ENCODE assay signal across 8 mouse cellular contexts in the genomic region with DNA sequence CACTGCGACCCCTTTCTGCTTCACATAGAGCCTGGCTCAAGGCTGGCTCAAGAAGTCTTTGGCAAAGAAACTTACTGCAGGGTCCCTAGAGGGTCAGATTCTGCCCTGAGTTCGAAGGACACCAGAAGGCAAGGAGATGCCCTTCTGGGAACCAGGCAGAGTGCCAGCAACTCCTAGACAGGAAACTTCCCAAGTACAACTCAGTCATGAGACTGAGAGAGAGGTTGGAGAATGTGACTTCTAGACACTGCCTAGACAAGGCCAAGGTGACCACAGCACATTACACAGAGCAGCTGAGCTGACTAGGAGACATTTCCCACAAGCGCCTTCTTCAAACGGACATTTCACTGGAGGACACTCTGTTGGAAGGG. TPM values are rescaled to one million over a fixed set of nuclear protein-coding genes. Genes with fewer than 3 reads are reported as not detected.
DNase-seq lines count a peak whose midpoint lies in the region; ATAC-seq and TF ChIP-seq lines count a peak whose summit lies in the region.

No protein-coding gene starts in this region.

- ATAC-seq in embryonic facial prominence, embryonic 14.5 days (ENCODE audit: low read depth): no peak
- 0 out of 2 replicates have a peak, but pooled peaks have one; percentile 5 for ATAC-seq in kidney, embryonic 16.5 days (ENCODE audit: low FRiP score, low TSS enrichment)
- ATAC-seq in midbrain, postnatal 0 days (ENCODE audit: low FRiP score): no peak
- ATAC-seq in erythroid progenitor cell, adult 5-6 weeks (replicated peaks; ENCODE audit: low FRiP score, poor library complexity, severe bottlenecking): no peak

- WGBS in embryonic facial prominence, embryonic 14.5 days: 71% methylated on average over 4 of the region's 4 CpGs
- WGBS in kidney, embryonic 16.5 days: 66% methylated on average over 4 of the region's 4 CpGs
- WGBS in midbrain, postnatal 0 days: 63% methylated on average over 4 of the region's 4 CpGs

- no peak for TF ChIP-seq CTCF in midbrain, postnatal 0 days (IDR thresholded peaks at IDR 0.05)

- H3K9me3 ChIP-seq in embryonic facial prominence, embryonic 14.5 days (ENCODE audit: control insufficient read depth, low read length): no peaks in the 10 kb centered on the region
- H3K9me3 ChIP-seq in kidney, embryonic 16.5 days (ENCODE audit: low read length): no peaks in the 10 kb centered on the region
- no peaks in the 10 kb centered on the region for H3K9me3 ChIP-seq in midbrain, postnatal 0 days (ENCODE audit: low read length)

- H3K4me2 ChIP-seq in embryonic facial prominence, embryonic 14.5 days (ENCODE audit: low read depth, low read length): peak overlapping the region; percentile 75
- H3K4me2 ChIP-seq in kidney, embryonic 16.5 days (replicated peaks; ENCODE audit: low read depth, low read length): no peak overlapping the region
- H3K4me2 ChIP-seq in midbrain, postnatal 0 days (ENCODE audit: low read depth, low read length, poor library complexity, severe bottlenecking): peak overlapping the region; percentile 96

- H3K4me3 ChIP-seq in embryonic facial prominence, embryonic 14.5 days (ENCODE audit: low read depth, low read length): no peak overlapping the region
- H3K4me3 ChIP-seq in kidney, embryonic 16.5 days (ENCODE audit: low read length): no peak overlapping the region
- peak overlapping the region; percentile 77 for H3K4me3 ChIP-seq in midbrain, postnatal 0 days (ENCODE audit: low read depth, low read length)

- 0 out of 2 replicates have a peak, but pooled peaks cover 4% of the 10 kb centered on the region for H3K4me1 ChIP-seq in embryonic facial prominence, embryonic 14.5 days (ENCODE audit: control insufficient read depth, insufficient read depth, low read length)
- H3K4me1 ChIP-seq in kidney, embryonic 16.5 days (ENCODE audit: insufficient read depth, low read length): peaks cover 4% of the 10 kb centered on the region; the same call in 1 of the 2 replicates
- H3K4me1 ChIP-seq in midbrain, postnatal 0 days (ENCODE audit: insufficient read depth, low read length): no peaks in the 10 kb centered on the region

- no peaks in the 10 kb centered on the region for H3K36me3 ChIP-seq in embryonic facial prominence, embryonic 14.5 days (ENCODE audit: control insufficient read depth, insufficient read depth, low read length)
- H3K36me3 ChIP-seq in kidney, embryonic 16.5 days (ENCODE audit: insufficient read depth, low read length): no peaks in the 10 kb centered on the region
- H3K36me3 ChIP-seq in midbrain, postnatal 0 days (ENCODE audit: insufficient read depth, low read length): no peaks in the 10 kb centered on the region

- H3K9ac ChIP-seq in embryonic facial prominence, embryonic 14.5 days (ENCODE audit: low read depth, low read length): no peak overlapping the region
- H3K9ac ChIP-seq in kidney, embryonic 16.5 days (replicated peaks; ENCODE audit: low read length): no peak overlapping the region
- H3K9ac ChIP-seq in midbrain, postnatal 0 days (replicated peaks; ENCODE audit: low read length, poor library complexity, severe bottlenecking): no peak overlapping the region

- peak; percentile 7 for DNase-seq in embryo, embryonic 10.5 days (ENCODE audit: low spot score)
- DNase-seq in embryo, embryonic 9.5 days (ENCODE audit: extremely low spot score): no peak
- peak; percentile 12 for DNase-seq in Muller cell, postnatal 12 days (ENCODE audit: inconsistent ontology term)
- no peak for DNase-seq in embryonic facial prominence, embryonic 14.5 days (ENCODE audit: low spot score)
- peak; percentile 33 for DNase-seq in midbrain, postnatal 0 days (ENCODE audit: low spot score)
- no peak for DNase-seq in spleen, postnatal 4 days (ENCODE audit: low spot score in 2 of 2)

- no peak overlapping the region for H3K27ac ChIP-seq in embryonic facial prominence, embryonic 14.5 days (replicated peaks; ENCODE audit: low read depth, low read length)
- no peak overlapping the region for H3K27ac ChIP-seq in kidney, embryonic 16.5 days (ENCODE audit: low read length)
- H3K27ac ChIP-seq in midbrain, postnatal 0 days (ENCODE audit: low read depth, low read length): no peak overlapping the region

- peaks cover 31% of the 10 kb centered on the region for H3K27me3 ChIP-seq in embryonic facial prominence, embryonic 14.5 days (replicated peaks; ENCODE audit: control insufficient read depth, insufficient read depth, low read length)
- H3K27me3 ChIP-seq in kidney, embryonic 16.5 days (ENCODE audit: insufficient read depth, low read length): peaks cover 30% of the 10 kb centered on the region
- no peaks in the 10 kb centered on the region; the same call in 1 of the 2 replicates for H3K27me3 ChIP-seq in midbrain, postnatal 0 days (ENCODE audit: insufficient read depth, low read length)

RNA-seq across cellular contexts. Expression of gene Kcnip4, which starts 0.5 kb away (rescaled TPM):
- polyA plus RNA-seq in embryonic facial prominence, embryonic 14.5 days (2014; fragmentation: Nextera tagmentation; extraction: Ambion mirVana): 2.9 and 3.9 TPM in 2 replicates
- polyA plus RNA-seq in kidney, embryonic 16.5 days (2015; fragmentation: Nextera tagmentation; extraction: Ambion mirVana): 0.65 and 0.92 TPM in 2 replicates
- total RNA-seq in midbrain, postnatal 0 days (2014; rRNA removed): 22.6 and 23.1 TPM in 2 replicates
- polyA plus RNA-seq in midbrain, postnatal 0 days (2015; fragmentation: Nextera tagmentation; extraction: Ambion mirVana): 26.8 and 30.1 TPM in 2 replicates
- total RNA-seq in erythroid progenitor cell, adult 5-6 weeks (2015; ENCODE audit: low replicate concordance): not detected in 2 replicates
- total RNA-seq in erythroid progenitor cell, adult 5-6 weeks (2017; ENCODE audit: low replicate concordance): not detected in 2 replicates

Comparison
In these comparisons a context has a peak if more than half of its experiments do, and no peak if none do; other contexts are left out.
1. DNase-seq: peak in embryo, embryonic 10.5 days (single experiment), Muller cell, postnatal 12 days (single experiment) and midbrain, postnatal 0 days (single experiment); none in embryo, embryonic 9.5 days (single experiment), embryonic facial prominence, embryonic 14.5 days (single experiment) and spleen, postnatal 4 days (0 of 2).